In genomic region chr5:104465731-104466130, GRCm38 (mm10) we compare ENCODE assay signal across 9 mouse cellular contexts. TPM values are rescaled to one million over a fixed set of nuclear protein-coding genes. Genes with fewer than 3 reads are reported as not detected.
DNase-seq lines count a peak whose midpoint lies in the region; ATAC-seq and TF ChIP-seq lines count a peak whose summit lies in the region.
"Had no signal": no experiment of that assay in that cellular context is flagged by ENCODE, and none has a peak within 500 bp of the region (broad histone marks: within the 10 kb centered on the region; RNA-seq: fewer than 3 reads in every experiment).

No protein-coding gene starts in this region.

- no peak overlapping the region for H3K4me3 ChIP-seq in neural tube, embryonic 15.5 days (replicated peaks)
- H3K4me3 ChIP-seq in thymus, adult 2 months (ENCODE audit: control insufficient read depth, insufficient read depth, low read length) = no peak overlapping the region
- H3K4me3 ChIP-seq: heart, embryonic 13.5 days had no signal

- no peak for TF ChIP-seq CTCF in thymus, adult 2 months (IDR thresholded peaks at IDR 0.05; ENCODE audit: borderline replicate concordance, control insufficient read depth, extremely low read depth, insufficient read depth, low read length, poor library complexity)

- WGBS in neural tube, embryonic 15.5 days = 82% methylated on average over 12 of the region's 12 CpGs
- 97% methylated on average over 12 of the region's 12 CpGs for WGBS in thymus, adult 2 months

- H3K27ac ChIP-seq in neural tube, embryonic 15.5 days (replicated peaks) = no peak overlapping the region
- no peak overlapping the region for H3K27ac ChIP-seq in thymus, adult 2 months (ENCODE audit: control insufficient read depth, insufficient read depth, low read length)

- H3K9ac ChIP-seq in neural tube, embryonic 15.5 days (replicated peaks) = no peak overlapping the region
- H3K9ac ChIP-seq: heart, embryonic 13.5 days had no signal

- peak; percentile 32 for DNase-seq in layer of hippocampus, adult 9-11 months
- no peak for DNase-seq in layer of hippocampus, postnatal 36 days
- peak; percentile 62 for DNase-seq in brain, adult 2 months (ENCODE audit: low read depth, low spot score)
- peak; percentile 61 to 76 for DNase-seq in gastrocnemius, postnatal 4 days (ENCODE audit: low spot score in 2 of 2)
- DNase-seq in lung, postnatal 10 days = peak; percentile 74
- DNase-seq in left cerebral cortex, adult 8-10 months (ENCODE audit: low spot score in 2 of 2) = no peak
- DNase-seq in thymus, adult 2 months = no peak

- no peak overlapping the region for H3K4me2 ChIP-seq in neural tube, embryonic 15.5 days
- H3K4me2 ChIP-seq: heart, embryonic 13.5 days had no signal

- no peak for TF ChIP-seq POLR2A in thymus, adult 2 months (IDR thresholded peaks at IDR 0.05; ENCODE audit: control insufficient read depth, extremely low read depth, insufficient read depth, low read length, poor library complexity)

- H3K9me3 ChIP-seq in neural tube, embryonic 15.5 days (replicated peaks) = no peaks in the 10 kb centered on the region
- H3K9me3 ChIP-seq: heart, embryonic 13.5 days had no signal

- no peak for ATAC-seq in neural tube, embryonic 15.5 days (ENCODE audit: low FRiP score)

- H3K36me3 ChIP-seq in neural tube, embryonic 15.5 days = peaks cover 42% of the 10 kb centered on the region
- no peaks in the 10 kb centered on the region for H3K36me3 ChIP-seq in thymus, adult 2 months (ENCODE audit: control insufficient read depth, insufficient read depth, low read length)

- H3K27me3 ChIP-seq in neural tube, embryonic 15.5 days (replicated peaks) = no peaks in the 10 kb centered on the region
- H3K27me3 ChIP-seq in thymus, adult 2 months (ENCODE audit: control insufficient read depth, insufficient read depth, low read length) = no peaks in the 10 kb centered on the region
- H3K27me3 ChIP-seq: heart, embryonic 13.5 days had no signal

- peaks cover 17% of the 10 kb centered on the region; the same call in 1 of the 2 replicates for H3K4me1 ChIP-seq in neural tube, embryonic 15.5 days
- H3K4me1 ChIP-seq in thymus, adult 2 months (replicated peaks; ENCODE audit: control insufficient read depth, insufficient read depth, low read length) = no peaks in the 10 kb centered on the region

RNA-seq across cellular contexts. Expression of gene Pkd2, which starts 6.5 kb away (rescaled TPM):
- 10 to 100 TPM; 32.6 to 37.1 TPM for total RNA-seq in layer of hippocampus, postnatal 36 days (2021)
- total RNA-seq in gastrocnemius, postnatal 4 days (2021) = 10 to 100 TPM; 43.1 to 49.2 TPM
- polyA plus RNA-seq in neural tube, embryonic 15.5 days (2015; fragmentation: Nextera tagmentation; extraction: Ambion mirVana) = 8.7 and 8.8 TPM in 2 replicates
- total RNA-seq in left cerebral cortex, adult 8-10 months (2022) = 10 to 100 TPM; 26.2 to 29.1 (median 28.6) TPM
- polyA plus RNA-seq in thymus, adult 2 months (2012; rRNA removed) = 4.2 and 4.3 TPM in 2 replicates

RNA-seq across cellular contexts. Expression of gene Spp1, which starts 30.8 kb away (rescaled TPM):
- 1 to 10 TPM; 1.9 to 4.0 TPM for total RNA-seq in layer of hippocampus, postnatal 36 days (2021)
- total RNA-seq in gastrocnemius, postnatal 4 days (2021) = 1 to 10 TPM in 1 of 2 experiments, under 1 TPM in 1; 0.76 to 1.2 TPM
- polyA plus RNA-seq in neural tube, embryonic 15.5 days (2015; fragmentation: Nextera tagmentation; extraction: Ambion mirVana) = 20.5 and 23.8 TPM in 2 replicates
- total RNA-seq in left cerebral cortex, adult 8-10 months (2022) = 10 to 100 TPM; 13.9 to 18.3 (median 15.7) TPM
- 3.2 and 5.1 TPM in 2 replicates for polyA plus RNA-seq in thymus, adult 2 months (2012; rRNA removed)

RNA-seq across cellular contexts. Expression of gene BC005561, which starts 42.4 kb away (rescaled TPM):
- 10 to 100 TPM; 12.3 to 14.7 TPM for total RNA-seq in layer of hippocampus, postnatal 36 days (2021)
- total RNA-seq in gastrocnemius, postnatal 4 days (2021) = 10 to 100 TPM in 1 of 2 experiments, 1 to 10 TPM in 1; 8.5 to 11.3 TPM
- 11.7 and 13.2 TPM in 2 replicates for polyA plus RNA-seq in neural tube, embryonic 15.5 days (2015; fragmentation: Nextera tagmentation; extraction: Ambion mirVana)
- 10 to 100 TPM; 11.5 to 13.3 (median 12.4) TPM for total RNA-seq in left cerebral cortex, adult 8-10 months (2022)
- 1.6 and 2.2 TPM in 2 replicates for polyA plus RNA-seq in thymus, adult 2 months (2012; rRNA removed)

Comparison
In these comparisons a context has a peak if more than half of its experiments do, and no peak if none do; other contexts are left out.
1. DNase-seq: peak in layer of hippocampus, adult 9-11 months (single experiment), brain, adult 2 months (single experiment), gastrocnemius, postnatal 4 days (2 of 2) and lung, postnatal 10 days (single experiment); none in layer of hippocampus, postnatal 36 days (0 of 2), left cerebral cortex, adult 8-10 months (0 of 2) and thymus, adult 2 months (single experiment).